Mouse (Mus musculus) heart, embryonic 16.5 days (tissue): ENCODE data around the gene 4930523C07Rik. TPM values are rescaled to one million over a fixed set of nuclear protein-coding genes. Genes with fewer than 3 reads are reported as not detected.
A peak's percentile ranks its signal among the peaks of the same experiment; 100 is the strongest.

ENCODE experiments used
- ATAC-seq: fragments of 200-750 bp; cut with Nextera tagmentation; replicated peaks from 2 replicates; pipeline ENCODE4 v1.8.0; 2017; ENCODE audit warnings: moderate number of reproducible peaks; ENCODE audit not compliant: insufficient read depth, low FRiP score; ENCODE audit errors: extremely low read depth
- H3K27ac ChIP-seq: fragments of 300-500 bp; sonication (generic); 2 replicates; pipeline ENCODE4 v1.5.1; 2014; ENCODE audit warnings: mild to moderate bottlenecking, low read length, control low read depth, moderate library complexity
- H3K27me3 ChIP-seq: fragments of 300-500 bp; sonication (generic); 2 replicates; pipeline ENCODE4 v1.6.1; 2014; ENCODE audit warnings: low read length, mixed read lengths; ENCODE audit not compliant: control insufficient read depth, insufficient read depth
- H3K36me3 ChIP-seq: fragments of 300-500 bp; sonication (generic); 2 replicates; pipeline ENCODE4 v1.6.1; 2014; ENCODE audit not compliant: control insufficient read depth, insufficient read depth
- H3K4me1 ChIP-seq: fragments of 300-500 bp; sonication (generic); 2 replicates; pipeline ENCODE4 v1.6.1; 2014; ENCODE audit warnings: low read length, mixed read lengths; ENCODE audit not compliant: control insufficient read depth, insufficient read depth
- H3K4me2 ChIP-seq: fragments of 300-500 bp; sonication (generic); 2 replicates; pipeline ENCODE4 v1.6.1; 2014; ENCODE audit warnings: low read depth, mild to moderate bottlenecking, control low read depth, low read length
- H3K4me3 ChIP-seq: fragments of 300-500 bp; sonication (generic); 2 replicates; pipeline ENCODE4 v1.5.1; 2014; ENCODE audit warnings: mild to moderate bottlenecking, control low read depth, low read length
- H3K9ac ChIP-seq: fragments of 300-500 bp; sonication (generic); 2 replicates; pipeline ENCODE4 v1.6.1; 2014; ENCODE audit warnings: low read length, control low read depth
- H3K9me3 ChIP-seq: fragments of 300-500 bp; sonication (generic); replicated peaks from 2 replicates; pipeline ENCODE4 v1.6.1; 2016; ENCODE audit warnings: low read length; ENCODE audit not compliant: control insufficient read depth
- WGBS: fragments of 180-500 bp; shearing (Covaris S2); extraction: QIAGEN DNeasy Blood & Tissue Kit; methylation state at CpG from one replicate; pipeline ENCODE4 v1.1.7; 2014; 5-methylcytosine and 5-hydroxymethylcytosine counted together
- polyA plus RNA-seq: library from polyadenylated mRNA; unstranded; fragments of >200 nt; fragmentation: Nextera tagmentation; extraction: Ambion mirVana; gene quantifications from 2 replicates; pipeline ENCODE4 v1.2.1, GENCODE M21; 2015

4930523C07Rik gene
- polyA plus RNA-seq, 1 experiment from 2014 or later: 21.9 TPM

GRCm38 (mm10) chr1:160052556-160053315 is 8.6 kb downstream of the 4930523C07Rik start:
- H3K27me3 ChIP-seq: no peaks in the 10 kb centered on the region
- H3K36me3 ChIP-seq: no peaks in the 10 kb centered on the region
- no peaks in the 10 kb centered on the region for H3K9me3 ChIP-seq
- H3K4me2 ChIP-seq: no peak overlapping the region
- WGBS: 85% methylated on average over 2 of the region's 2 CpGs
- H3K9ac ChIP-seq: no peak overlapping the region
- no peak overlapping the region for H3K27ac ChIP-seq
- peaks cover 22% of the 10 kb centered on the region for H3K4me1 ChIP-seq
- H3K4me3 ChIP-seq: no peak overlapping the region
- ATAC-seq: no peak

GRCm38 (mm10) chr1:160053510-160054305 is 9.5 kb downstream of the 4930523C07Rik start:
- H3K4me1 ChIP-seq: peaks cover 22% of the 10 kb centered on the region
- H3K27ac ChIP-seq: no peak overlapping the region
- no peak for ATAC-seq
- H3K4me3 ChIP-seq: no peak overlapping the region
- H3K27me3 ChIP-seq: no peaks in the 10 kb centered on the region
- WGBS: 66% methylated on average over 5 of the region's 5 CpGs
- H3K9me3 ChIP-seq: no peaks in the 10 kb centered on the region
- H3K36me3 ChIP-seq: no peaks in the 10 kb centered on the region
- H3K4me2 ChIP-seq: no peak overlapping the region
- no peak overlapping the region for H3K9ac ChIP-seq

- no peaks in the 10 kb centered on the region for H3K9me3 ChIP-seq
- H3K4me3 ChIP-seq: no peak overlapping the region
- no peak for ATAC-seq
- H3K27ac ChIP-seq: no peak overlapping the region
- no peaks in the 10 kb centered on the region for H3K36me3 ChIP-seq
- peaks cover 16% of the 10 kb centered on the region for H3K4me1 ChIP-seq
- H3K27me3 ChIP-seq: no peaks in the 10 kb centered on the region
- 51% methylated on average over 5 of the region's 5 CpGs for WGBS
- no peak overlapping the region for H3K4me2 ChIP-seq
- H3K9ac ChIP-seq: no peak overlapping the region
Measured at GRCm38 (mm10) chr1:160054366-160055078, 10.3 kb downstream of the 4930523C07Rik start.

GRCm38 (mm10) chr1:160057657-160058056 is 13.5 kb downstream of the 4930523C07Rik start:
- no peak for ATAC-seq
- Histone ChIP-seq H3K4me2 (no peak overlapping the region), H3K27me3 (no peaks in the 10 kb centered on the region), H3K9me3 (no peaks in the 10 kb centered on the region), H3K36me3 (no peaks in the 10 kb centered on the region), H3K27ac (no peak overlapping the region), H3K4me3 (no peak overlapping the region), H3K4me1 (peaks cover 13% of the 10 kb centered on the region), H3K9ac (no peak overlapping the region)
- WGBS: 50% methylated on average over 3 of the region's 3 CpGs

- Histone ChIP-seq H3K27ac (no peak overlapping the region; the same call in 1 of the 2 replicates), H3K9ac (no peak overlapping the region), H3K4me1 (peaks cover 7% of the 10 kb centered on the region; the same call in 1 of the 2 replicates), H3K4me2 (no peak overlapping the region), H3K27me3 (no peaks in the 10 kb centered on the region), H3K9me3 (no peaks in the 10 kb centered on the region), H3K4me3 (no peak overlapping the region), H3K36me3 (no peaks in the 10 kb centered on the region)
- WGBS: 61% methylated on average over 1 of the region's 1 CpGs
- ATAC-seq: no peak
Measured at GRCm38 (mm10) chr1:160059908-160060307, 15.7 kb downstream of the 4930523C07Rik start.

GRCm38 (mm10) chr1:160060542-160060941 is 16.4 kb downstream of the 4930523C07Rik start:
- Histone ChIP-seq H3K4me1 (peaks cover 7% of the 10 kb centered on the region; the same call in 1 of the 2 replicates), H3K9me3 (no peaks in the 10 kb centered on the region), H3K36me3 (no peaks in the 10 kb centered on the region), H3K27ac (peak overlapping the region; percentile 26; the same call in 1 of the 2 replicates), H3K4me3 (no peak overlapping the region), H3K27me3 (no peaks in the 10 kb centered on the region), H3K9ac (no peak overlapping the region), H3K4me2 (no peak overlapping the region; the same call in 1 of the 2 replicates)
- ATAC-seq: no peak; the same call in 1 of the 2 replicates
- WGBS: 45% methylated on average over 6 of the region's 6 CpGs

GRCm38 (mm10) chr1:160061321-160061720 is 17.1 kb downstream of the 4930523C07Rik start:
- peaks cover 7% of the 10 kb centered on the region; the same call in 1 of the 2 replicates for H3K4me1 ChIP-seq
- H3K4me3 ChIP-seq: no peak overlapping the region
- 72% methylated on average over 5 of the region's 5 CpGs for WGBS
- H3K9ac ChIP-seq: no peak overlapping the region
- H3K4me2 ChIP-seq: no peak overlapping the region
- ATAC-seq: no peak
- H3K36me3 ChIP-seq: no peaks in the 10 kb centered on the region
- H3K27me3 ChIP-seq: no peaks in the 10 kb centered on the region
- no peak overlapping the region for H3K27ac ChIP-seq
- 0 out of 2 replicates have a peak, but pooled peaks cover 3% of the 10 kb centered on the region for H3K9me3 ChIP-seq

- no peaks in the 10 kb centered on the region; the same call in 1 of the 2 replicates for H3K36me3 ChIP-seq
- peaks cover 7% of the 10 kb centered on the region; the same call in 1 of the 2 replicates for H3K4me1 ChIP-seq
- no peak for ATAC-seq
- no peak overlapping the region for H3K4me2 ChIP-seq
- WGBS: 61% methylated on average over 3 of the region's 3 CpGs
- peaks cover 7% of the 10 kb centered on the region; the same call in 1 of the 2 replicates for H3K9me3 ChIP-seq
- no peak overlapping the region for H3K9ac ChIP-seq
- no peak overlapping the region for H3K4me3 ChIP-seq
- H3K27me3 ChIP-seq: no peaks in the 10 kb centered on the region
- H3K27ac ChIP-seq: no peak overlapping the region
Measured at GRCm38 (mm10) chr1:160061725-160062366, 17.7 kb downstream of the 4930523C07Rik start.
